Mouse (Mus musculus): Measurements from ENCODE around the gene Mymx. TPM values are rescaled to one million over a fixed set of nuclear protein-coding genes. Genes with fewer than 3 reads are reported as not detected.
"Not testable (repeated sequence)": the region's sequence is repeated elsewhere in the genome, so short reads cannot be mapped to it uniquely, and the experiment has no call there.

The Mymx gene
- polyA plus RNA-seq, 1 experiment from 2014 or later, result 1.6 TPM

- no peaks in the 10 kb centered on the region for H3K9me3 ChIP-seq (replicated peaks)
- H3K4me1 ChIP-seq, result peaks cover 16% of the 10 kb centered on the region
- no peaks in the 10 kb centered on the region for H3K27me3 ChIP-seq (replicated peaks)
- H3K27ac ChIP-seq (replicated peaks), result no peak overlapping the region
- no peak overlapping the region for H3K9ac ChIP-seq (replicated peaks)
- 0 out of 2 replicates have a peak overlapping the region, but pooled peaks have one; percentile 6 for H3K4me3 ChIP-seq (replicated peaks)
- WGBS, result 30% methylated on average over 15 of the region's 15 CpGs
- H3K36me3 ChIP-seq, result no peaks in the 10 kb centered on the region
- peak overlapping the region; percentile 37 for H3K4me2 ChIP-seq
- no peak for ATAC-seq (ENCODE audit: low FRiP score)
These were observed 24.8 kb upstream of the Mymx start for GRCm38 (mm10) chr17:45626577-45627134.

- not testable (repeated sequence) for H3K4me2 ChIP-seq; H3K9me3 ChIP-seq (replicated peaks); H3K36me3 ChIP-seq; H3K4me3 ChIP-seq (replicated peaks); H3K27ac ChIP-seq (replicated peaks); ATAC-seq (ENCODE audit: low FRiP score); H3K9ac ChIP-seq (replicated peaks); H3K27me3 ChIP-seq (replicated peaks)
- peaks cover 12% of the 10 kb centered on the region for H3K4me1 ChIP-seq
- 90% methylated on average over 7 of the region's 8 CpGs for WGBS
These were observed 21.5 kb upstream of the Mymx start for GRCm38 (mm10) chr17:45623425-45623824.

- Histone ChIP-seq H3K4me3 (replicated peaks) (no peak overlapping the region), H3K9me3 (replicated peaks) (no peaks in the 10 kb centered on the region), H3K27ac (replicated peaks) (peak overlapping the region; percentile 64), H3K4me2 (peak overlapping the region; percentile 37), H3K4me1 (peaks cover 8% of the 10 kb centered on the region; the same call in 1 of the 2 replicates), H3K36me3 (no peaks in the 10 kb centered on the region), H3K27me3 (replicated peaks) (no peaks in the 10 kb centered on the region), H3K9ac (replicated peaks) (no peak overlapping the region)
- ATAC-seq (ENCODE audit: low FRiP score), result no peak
- WGBS, result 31% methylated on average over 20 of the region's 20 CpGs
These were observed 17.7 kb upstream of the Mymx start for GRCm38 (mm10) chr17:45619386-45620256.

- H3K4me2 ChIP-seq, result peak overlapping the region; percentile 37
- H3K4me3 ChIP-seq (replicated peaks), result no peak overlapping the region
- no peaks in the 10 kb centered on the region for H3K36me3 ChIP-seq
- H3K9ac ChIP-seq (replicated peaks), result no peak overlapping the region
- WGBS, result 12% methylated on average over 8 of the region's 8 CpGs
- ATAC-seq (ENCODE audit: low FRiP score), result no peak
- peak overlapping the region; percentile 64 for H3K27ac ChIP-seq (replicated peaks)
- H3K4me1 ChIP-seq, result peaks cover 8% of the 10 kb centered on the region; the same call in 1 of the 2 replicates
- no peaks in the 10 kb centered on the region for H3K27me3 ChIP-seq (replicated peaks)
- no peaks in the 10 kb centered on the region for H3K9me3 ChIP-seq (replicated peaks)
These were observed 17.1 kb upstream of the Mymx start for GRCm38 (mm10) chr17:45618941-45619385.

GRCm38 (mm10) chr17:45617655-45618054 lies 15.8 kb upstream of the Mymx start:
- H3K9me3 ChIP-seq (replicated peaks), result no peaks in the 10 kb centered on the region
- 92% methylated on average over 6 of the region's 6 CpGs for WGBS

GRCm38 (mm10) chr17:45616679-45617078 lies 14.8 kb upstream of the Mymx start:
- Histone ChIP-seq H3K4me1 (peaks cover 8% of the 10 kb centered on the region; the same call in 1 of the 2 replicates), H3K4me3 (replicated peaks) (no peak overlapping the region), H3K36me3 (no peaks in the 10 kb centered on the region), H3K9me3 (replicated peaks) (no peaks in the 10 kb centered on the region), H3K9ac (replicated peaks) (no peak overlapping the region), H3K4me2 (no peak overlapping the region), H3K27me3 (replicated peaks) (no peaks in the 10 kb centered on the region), H3K27ac (replicated peaks) (no peak overlapping the region)
- 87% methylated on average over 3 of the region's 3 CpGs for WGBS
- ATAC-seq (ENCODE audit: low FRiP score), result no peak

More at GRCm38 (mm10) chr17:45617655-45618054, 15.8 kb upstream of the Mymx start:
- ATAC-seq (ENCODE audit: low FRiP score), result no peak
- Histone ChIP-seq H3K9ac (replicated peaks) (no peak overlapping the region), H3K27ac (replicated peaks) (no peak overlapping the region), H3K36me3 (no peaks in the 10 kb centered on the region), H3K4me3 (replicated peaks) (no peak overlapping the region), H3K4me1 (peaks cover 8% of the 10 kb centered on the region; the same call in 1 of the 2 replicates), H3K27me3 (replicated peaks) (no peaks in the 10 kb centered on the region), H3K4me2 (no peak overlapping the region)

GRCm38 (mm10) chr17:45616046-45616650 lies 14.2 kb upstream of the Mymx start:
- H3K9me3 ChIP-seq (replicated peaks), result no peaks in the 10 kb centered on the region
- no peak overlapping the region for H3K4me3 ChIP-seq (replicated peaks)
- no peaks in the 10 kb centered on the region for H3K27me3 ChIP-seq (replicated peaks)
- 57% methylated on average over 4 of the region's 4 CpGs for WGBS
- H3K36me3 ChIP-seq, result no peaks in the 10 kb centered on the region
- ATAC-seq (ENCODE audit: low FRiP score), result no peak
- H3K27ac ChIP-seq (replicated peaks), result no peak overlapping the region
- peaks cover 8% of the 10 kb centered on the region; the same call in 1 of the 2 replicates for H3K4me1 ChIP-seq
- no peak overlapping the region for H3K4me2 ChIP-seq
- H3K9ac ChIP-seq (replicated peaks), result no peak overlapping the region

- H3K4me2 ChIP-seq, result no peak overlapping the region
- H3K27me3 ChIP-seq (replicated peaks), result no peaks in the 10 kb centered on the region
- no peak overlapping the region for H3K4me3 ChIP-seq (replicated peaks)
- no peak for ATAC-seq (ENCODE audit: low FRiP score)
- 90% methylated on average over 7 of the region's 7 CpGs for WGBS
- no peak overlapping the region for H3K27ac ChIP-seq (replicated peaks)
- H3K9ac ChIP-seq (replicated peaks), result no peak overlapping the region
- H3K4me1 ChIP-seq, result no peaks in the 10 kb centered on the region
- H3K36me3 ChIP-seq, result no peaks in the 10 kb centered on the region
- H3K9me3 ChIP-seq (replicated peaks), result no peaks in the 10 kb centered on the region
These were observed 11.0 kb upstream of the Mymx start for GRCm38 (mm10) chr17:45612921-45613320.

GRCm38 (mm10) chr17:45612008-45612407 lies 10.1 kb upstream of the Mymx start:
- Histone ChIP-seq H3K4me1 (no peaks in the 10 kb centered on the region), H3K36me3 (no peaks in the 10 kb centered on the region), H3K27ac (replicated peaks) (no peak overlapping the region), H3K9ac (replicated peaks) (no peak overlapping the region), H3K4me2 (no peak overlapping the region), H3K4me3 (replicated peaks) (no peak overlapping the region), H3K9me3 (replicated peaks) (no peaks in the 10 kb centered on the region), H3K27me3 (replicated peaks) (no peaks in the 10 kb centered on the region)
- ATAC-seq (ENCODE audit: low FRiP score), result no peak
- 84% methylated on average over 8 of the region's 8 CpGs for WGBS

- 44% methylated on average over 5 of the region's 5 CpGs for WGBS
- H3K4me2 ChIP-seq, result no peak overlapping the region
These were observed 8.4 kb upstream of the Mymx start for GRCm38 (mm10) chr17:45610144-45610866.

GRCm38 (mm10) chr17:45608396-45608795 lies 6.5 kb upstream of the Mymx start:
- H3K36me3 ChIP-seq, result no peaks in the 10 kb centered on the region
- H3K9me3 ChIP-seq (replicated peaks), result no peaks in the 10 kb centered on the region
- no peak for ATAC-seq (ENCODE audit: low FRiP score)
- H3K4me3 ChIP-seq (replicated peaks), result no peak overlapping the region
- H3K4me2 ChIP-seq, result no peak overlapping the region
- no peak overlapping the region for H3K27ac ChIP-seq (replicated peaks)
- no peaks in the 10 kb centered on the region; the same call in 1 of the 2 replicates for H3K27me3 ChIP-seq (replicated peaks)
- H3K4me1 ChIP-seq, result no peaks in the 10 kb centered on the region
- H3K9ac ChIP-seq (replicated peaks), result no peak overlapping the region
- WGBS, result 93% methylated on average over 4 of the region's 4 CpGs

More at GRCm38 (mm10) chr17:45610144-45610866, 8.4 kb upstream of the Mymx start:
- Histone ChIP-seq H3K9ac (replicated peaks) (no peak overlapping the region), H3K27me3 (replicated peaks) (no peaks in the 10 kb centered on the region; the same call in 1 of the 2 replicates), H3K4me3 (replicated peaks) (no peak overlapping the region), H3K36me3 (no peaks in the 10 kb centered on the region), H3K27ac (replicated peaks) (no peak overlapping the region), H3K9me3 (replicated peaks) (no peaks in the 10 kb centered on the region), H3K4me1 (no peaks in the 10 kb centered on the region)
- ATAC-seq (ENCODE audit: low FRiP score), result no peak
